Mouse (Mus musculus) megakaryocyte, embryonic 14.5 days (primary cell): Measurements from ENCODE around the gene Ak5.

Experiments used
- FLI1 ChIP-seq: IDR thresholded peaks from 2 replicates; pipeline ENCODE4 v1.6.1; 2012; ENCODE audit warnings: low read length, inconsistent platforms, mixed read lengths
- GATA1 ChIP-seq: IDR thresholded peaks from 3 replicates; pipeline ENCODE4 v1.6.1; 2012; ENCODE audit warnings: mixed read lengths, low read length, inconsistent platforms, borderline replicate concordance

- TF ChIP-seq FLI1 (no peak), GATA1 (no peak)
These were observed 576 bp downstream of the Ak5 start for GRCm38 (mm10) chr3:152667356-152668211.
